Mouse (Mus musculus) gastrocnemius, postnatal 4 days (tissue): ENCODE measurements at regions not wholly inside any gene's neighbourhood (a gene's known extent, or its start where the extent isn't known, plus 50 kb on each side); places are given as distances from the start of the nearest gene placed in this dataset.
"Not testable (repeated sequence)": the region's sequence is repeated elsewhere in the genome, so short reads cannot be mapped to it uniquely, and the experiment has no call there.

ENCODE experiments used
- DNase-seq, 2 experiments: peaks; one replicate each; pipeline ENCODE4 v3.0.0; 2021 to 2022; ENCODE audit warnings: low spot score in 2 of 2, mixed read lengths in 2 of 2

DNA sequence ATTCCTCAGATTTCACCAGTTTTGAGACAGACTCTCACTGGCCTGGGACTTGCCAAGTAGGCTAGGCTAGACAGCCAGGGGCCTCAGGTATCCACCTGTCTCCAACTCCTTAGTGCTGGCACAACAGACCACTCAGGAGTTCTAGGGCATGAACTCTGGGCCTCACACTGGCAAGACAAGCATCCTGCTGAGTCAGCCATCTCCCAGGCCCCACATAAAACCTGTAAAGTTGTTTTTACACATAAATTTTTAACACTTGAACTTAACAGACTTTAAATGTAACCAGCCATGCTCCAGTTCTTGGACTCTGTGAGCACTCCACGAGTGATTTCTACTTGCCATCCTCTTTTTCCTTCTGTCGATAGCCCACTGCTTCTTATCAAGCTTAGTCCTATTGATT lies 205.5 kb upstream of the Hs6st1 start:
- no peak for DNase-seq

DNA sequence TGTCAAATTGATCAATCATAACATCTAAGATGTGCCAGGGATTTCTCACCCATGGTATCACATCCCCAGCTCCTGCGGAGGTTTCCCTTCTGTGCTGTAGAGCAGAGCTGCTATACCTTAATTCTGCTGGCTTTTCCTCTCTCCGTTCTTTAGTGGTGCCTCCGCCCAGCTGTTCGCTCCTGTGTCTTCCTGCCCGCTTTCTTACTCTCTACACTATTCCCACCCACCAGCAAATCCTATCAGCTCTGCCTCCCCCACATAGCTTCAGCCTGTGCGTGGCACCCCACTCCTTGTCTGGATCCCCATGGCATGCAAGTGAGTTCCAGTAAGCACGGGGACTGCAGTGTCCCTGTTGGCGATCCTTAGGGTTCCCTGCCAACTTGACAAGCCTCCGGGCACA lies 204.0 kb upstream of the Hs6st1 start:
- DNase-seq: no peak

DNA sequence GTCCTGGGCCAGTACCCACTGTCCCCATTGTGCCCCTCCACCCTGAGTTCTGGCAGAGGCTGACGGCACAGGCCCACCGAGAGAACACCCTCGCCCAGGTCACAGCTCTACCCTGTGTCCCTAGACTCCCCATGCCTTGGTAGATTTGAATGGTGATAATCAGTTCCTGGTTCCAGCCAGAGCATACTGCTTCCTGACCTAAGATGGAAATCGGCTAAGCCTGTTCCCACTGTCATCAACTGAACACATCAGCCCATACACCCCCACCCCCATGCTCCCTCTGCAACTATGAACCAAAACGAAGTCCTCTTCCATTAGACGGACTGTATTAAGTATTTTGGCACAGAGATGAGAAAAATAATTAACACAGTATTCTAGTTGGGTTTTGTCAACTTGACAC lies 202.9 kb upstream of the Hs6st1 start:
- DNase-seq: no peak

DNA sequence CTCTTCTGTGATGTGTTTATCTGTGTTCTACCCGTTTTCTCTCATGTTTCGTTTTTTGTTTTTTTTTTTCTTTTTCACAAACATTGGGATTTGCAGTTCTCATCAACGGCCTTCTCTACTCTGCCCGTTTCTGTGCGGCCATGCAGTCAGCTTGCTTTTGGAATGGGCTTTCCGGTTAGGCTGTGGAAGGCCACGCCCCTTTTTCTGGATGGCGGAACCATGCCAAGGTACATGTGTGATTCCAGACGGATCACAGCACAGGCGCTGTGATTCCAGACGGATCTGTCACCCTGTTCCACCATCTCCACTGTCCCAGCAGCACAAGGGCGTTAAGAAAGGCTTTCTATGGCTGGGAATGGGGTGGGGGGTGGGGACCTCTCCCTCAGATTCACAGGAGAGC lies 201.6 kb upstream of the Hs6st1 start:
- no peak for DNase-seq

DNA sequence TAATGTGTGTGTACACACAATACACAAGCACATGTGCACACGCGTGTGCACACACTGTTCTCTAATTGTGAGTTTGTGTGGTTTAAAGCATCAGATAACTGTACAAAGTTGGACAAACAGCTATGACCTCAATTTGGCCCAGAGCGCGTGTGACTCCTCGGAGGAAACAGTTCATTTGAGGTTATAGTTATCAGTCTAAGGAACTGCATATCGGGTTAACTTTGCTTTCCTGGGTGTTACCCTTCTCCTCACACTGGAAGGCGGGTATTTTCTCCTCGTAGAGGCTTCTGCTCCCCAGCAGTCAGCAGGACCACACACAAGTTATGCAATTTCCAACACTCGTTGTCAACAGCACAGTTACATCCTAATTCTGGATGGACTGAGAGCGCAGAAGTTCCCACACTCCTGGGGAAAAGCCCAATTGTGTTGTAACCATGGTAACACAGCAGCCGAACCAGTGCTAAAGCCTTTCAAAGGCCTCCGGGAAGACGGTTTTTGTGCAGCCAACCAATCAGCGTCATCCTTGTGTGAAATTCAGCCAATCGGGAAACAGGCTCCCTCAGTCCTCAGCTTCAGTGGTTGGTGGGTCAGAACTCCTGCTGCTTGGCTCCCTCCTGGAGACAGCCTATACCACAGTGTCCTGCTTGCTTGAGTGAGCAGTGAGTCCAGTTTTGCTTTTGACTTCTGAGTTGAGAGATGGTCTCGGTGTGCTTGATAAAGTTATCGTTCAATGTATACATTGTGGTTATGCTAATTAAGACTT lies 198.6 kb upstream of the Hs6st1 start:
- DNase-seq: peak; percentile 38 to 62

DNA sequence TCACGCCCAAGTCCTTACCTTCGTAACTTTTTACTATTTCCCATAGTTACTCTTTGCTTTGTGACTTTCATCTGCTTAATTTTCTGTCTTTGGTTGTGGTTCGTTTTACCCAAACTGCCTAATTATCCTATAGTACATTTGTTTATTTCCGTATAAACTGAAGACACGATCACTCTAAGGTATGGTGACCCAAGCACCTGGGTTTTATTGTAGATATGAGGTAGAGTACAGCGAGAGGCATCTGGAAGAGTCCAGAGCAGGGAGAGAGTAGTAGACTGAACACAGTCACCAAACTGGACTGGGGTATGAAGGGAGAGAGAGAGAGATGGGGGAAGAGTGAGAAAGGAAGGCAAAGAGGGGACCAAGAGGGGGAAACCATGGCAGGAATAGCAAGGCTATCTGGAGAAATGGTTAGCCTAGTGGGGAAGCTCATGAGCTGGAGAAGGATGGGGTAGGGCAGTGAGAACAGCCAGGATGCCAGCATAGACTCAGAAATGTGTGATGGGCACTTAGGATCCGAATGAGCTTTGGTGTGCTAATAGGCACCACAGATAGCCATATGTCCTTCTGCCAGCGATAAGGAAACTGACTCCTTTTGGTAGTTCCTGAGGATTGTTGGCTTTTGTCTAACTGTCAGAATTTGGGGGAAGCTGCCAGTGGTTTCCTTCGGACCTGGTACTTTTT lies 197.9 kb upstream of the Hs6st1 start:
- no peak for DNase-seq

DNA sequence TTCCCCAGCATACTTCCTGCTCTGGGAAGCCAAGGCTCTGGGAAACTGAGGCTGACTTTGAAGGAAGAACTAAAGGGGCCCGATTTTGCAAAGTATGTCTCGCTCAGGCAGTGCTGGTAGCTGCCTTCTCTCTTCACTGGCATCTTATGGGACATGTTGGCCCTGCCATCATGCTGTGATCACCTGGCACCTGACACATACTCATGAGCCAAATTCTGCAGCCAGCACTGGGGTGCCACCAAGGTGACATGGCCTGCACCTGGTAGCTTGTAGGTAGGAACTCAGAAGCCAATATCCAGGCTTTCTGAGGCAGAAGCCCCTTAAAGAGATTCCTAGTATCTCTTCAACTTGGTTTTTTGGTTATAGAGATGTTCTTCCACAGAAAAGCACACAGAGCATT lies 195.2 kb upstream of the Hs6st1 start:
- DNase-seq: no peak

DNA sequence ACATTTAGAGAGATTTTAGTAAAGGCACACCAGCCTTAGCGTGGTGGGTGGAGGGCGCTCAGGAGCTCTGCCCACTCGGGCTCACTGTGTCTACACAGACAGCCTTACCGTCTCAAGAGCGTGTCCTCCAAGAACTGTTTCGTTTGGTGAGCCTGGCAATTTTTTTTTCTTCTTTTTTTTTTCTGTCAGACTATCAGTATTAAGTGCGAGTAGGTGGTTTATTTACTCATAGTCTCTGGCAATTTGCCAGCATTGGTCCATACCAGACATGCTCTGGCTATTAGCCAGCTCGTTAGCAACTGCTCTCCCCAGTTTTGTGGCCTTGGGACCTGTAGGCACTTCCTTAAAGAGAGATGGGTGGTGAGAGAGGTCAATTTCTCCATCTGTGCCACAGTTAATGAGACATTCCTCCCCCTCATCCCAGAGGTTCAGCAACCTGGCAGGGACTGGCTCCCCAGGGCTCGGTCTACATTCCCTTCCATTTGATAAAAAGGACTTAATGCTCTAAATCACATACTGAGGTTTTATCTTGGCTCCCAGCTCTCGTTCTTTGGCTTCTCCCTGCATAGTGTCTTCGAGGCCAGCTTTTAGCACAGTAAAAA lies 192.9 kb upstream of the Hs6st1 start:
- DNase-seq: peak in 1 of 2 experiments; percentile 40

DNA sequence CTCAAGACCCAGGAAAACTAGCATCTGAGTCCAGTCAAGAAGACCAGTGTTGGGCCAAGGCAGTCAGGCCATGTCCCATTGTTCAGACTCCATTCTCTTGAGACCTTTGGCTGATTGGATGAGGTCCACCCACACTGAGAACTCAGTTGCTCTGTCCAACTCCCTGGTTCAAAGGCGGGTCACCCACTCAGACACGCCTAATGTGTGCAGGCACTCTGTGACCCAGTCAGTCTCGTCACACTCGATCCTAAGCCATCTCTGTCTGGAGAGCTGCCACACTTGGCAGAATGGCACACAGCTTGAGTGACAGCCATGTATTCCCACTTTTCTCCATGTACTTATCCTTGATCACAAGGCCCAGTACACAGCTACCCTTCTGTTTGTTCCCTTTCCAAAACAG lies 189.8 kb upstream of the Hs6st1 start:
- no peak for DNase-seq

DNA sequence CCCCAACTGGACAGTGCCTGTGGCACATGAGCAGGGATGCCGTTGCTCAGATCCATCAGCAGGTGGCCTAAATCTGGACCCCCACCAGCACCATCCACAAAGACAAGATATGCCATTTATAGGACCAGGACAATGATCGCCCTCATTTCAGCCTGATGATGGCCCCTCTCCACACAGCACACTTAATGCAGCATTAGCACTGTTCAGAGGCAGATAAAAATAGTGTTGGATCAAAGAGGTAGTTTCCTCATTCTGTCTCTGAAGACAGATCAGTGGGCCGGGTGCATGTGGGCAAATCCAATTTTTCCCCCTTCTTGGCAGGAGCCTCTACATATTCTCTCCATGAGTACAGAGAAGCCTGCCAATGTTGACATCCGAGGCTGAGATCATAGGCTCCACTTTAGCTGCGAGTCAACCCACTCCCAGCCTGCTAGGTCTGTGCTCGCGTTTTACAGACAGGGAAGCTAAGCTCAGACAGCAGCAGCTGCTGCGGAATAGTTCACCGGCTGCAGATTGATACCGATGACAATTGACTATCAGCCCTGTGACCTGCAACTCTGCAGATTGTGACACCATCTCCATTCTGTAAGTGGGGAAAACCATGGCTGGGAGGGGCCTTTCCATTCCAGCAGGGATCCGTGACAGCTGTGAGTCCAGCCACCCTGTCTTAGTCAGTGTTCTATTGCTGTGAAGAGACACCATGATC lies 188.7 kb upstream of the Hs6st1 start:
- DNase-seq: peak in 1 of 2 experiments; percentile 62

DNA sequence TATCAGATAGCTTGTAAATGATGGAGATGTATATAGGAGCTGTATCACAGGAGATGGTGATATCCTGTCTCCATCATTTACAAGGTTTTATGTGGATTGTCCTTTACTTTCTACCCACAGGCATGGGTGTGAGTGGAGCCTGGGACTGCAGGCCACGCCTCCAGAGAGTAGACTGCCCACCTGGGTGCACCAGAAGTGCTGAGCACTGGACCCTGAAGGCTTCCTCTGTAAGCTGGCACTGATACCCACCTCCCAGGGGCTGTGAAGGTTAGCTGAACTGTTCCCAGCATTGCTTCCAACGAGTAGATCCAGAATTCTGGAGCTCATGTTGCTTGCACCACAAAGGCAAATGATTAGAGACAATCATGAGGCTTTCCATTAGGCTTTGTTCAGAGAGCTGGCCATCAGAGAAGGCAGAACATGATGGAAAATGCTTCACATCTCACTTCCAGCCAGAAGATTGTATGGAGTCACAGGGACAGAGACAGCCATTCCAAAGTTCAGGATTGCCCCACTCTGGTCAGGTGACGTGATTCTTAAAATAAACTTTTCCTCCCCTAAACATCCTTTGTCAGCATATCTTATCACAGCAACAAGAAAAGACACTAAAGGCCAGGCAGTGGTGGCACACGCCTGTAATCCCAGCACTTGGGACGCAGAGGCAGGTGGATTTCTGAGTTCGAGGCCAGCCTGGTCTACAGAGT lies 187.5 kb upstream of the Hs6st1 start:
- DNase-seq: no peak

DNA sequence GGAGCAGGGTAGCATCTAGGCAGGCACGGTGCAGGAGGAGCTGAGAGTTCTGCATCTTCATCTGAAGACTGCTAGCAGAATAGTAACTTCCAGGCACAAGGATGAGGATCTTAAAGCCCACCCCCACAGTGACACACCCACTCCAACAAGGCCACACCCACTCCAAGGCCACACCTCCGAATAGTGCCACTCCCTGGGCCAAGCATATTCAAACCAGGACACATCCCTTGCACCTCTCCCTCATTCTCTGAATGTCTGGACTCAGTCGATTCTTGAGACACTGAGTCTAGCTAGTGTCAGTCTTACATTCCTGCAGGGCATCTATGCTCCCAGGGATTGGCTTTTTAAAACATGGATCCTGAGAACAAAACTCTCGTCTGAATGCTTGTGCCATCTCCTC lies 186.7 kb upstream of the Hs6st1 start:
- no peak for DNase-seq

DNA sequence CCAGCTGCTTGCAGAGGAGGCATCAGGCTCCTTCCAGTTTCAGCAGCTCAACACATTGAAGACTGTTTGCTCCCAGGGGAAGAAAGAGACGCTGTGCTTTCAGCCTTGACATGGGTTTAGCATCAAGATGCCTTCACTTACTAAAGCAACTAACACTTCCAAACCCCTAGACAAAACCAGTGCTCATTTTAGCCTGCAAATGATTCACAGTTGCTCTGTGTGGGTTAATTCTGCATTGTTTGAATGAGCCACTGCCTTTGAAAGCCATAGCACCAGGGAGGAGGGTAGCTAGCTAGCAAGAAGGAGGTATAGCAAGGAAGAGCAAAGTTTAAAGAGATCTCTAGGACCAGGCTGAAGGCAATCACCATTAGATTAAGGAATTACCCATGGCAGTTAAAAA lies 186.1 kb upstream of the Hs6st1 start:
- DNase-seq: no peak

DNA sequence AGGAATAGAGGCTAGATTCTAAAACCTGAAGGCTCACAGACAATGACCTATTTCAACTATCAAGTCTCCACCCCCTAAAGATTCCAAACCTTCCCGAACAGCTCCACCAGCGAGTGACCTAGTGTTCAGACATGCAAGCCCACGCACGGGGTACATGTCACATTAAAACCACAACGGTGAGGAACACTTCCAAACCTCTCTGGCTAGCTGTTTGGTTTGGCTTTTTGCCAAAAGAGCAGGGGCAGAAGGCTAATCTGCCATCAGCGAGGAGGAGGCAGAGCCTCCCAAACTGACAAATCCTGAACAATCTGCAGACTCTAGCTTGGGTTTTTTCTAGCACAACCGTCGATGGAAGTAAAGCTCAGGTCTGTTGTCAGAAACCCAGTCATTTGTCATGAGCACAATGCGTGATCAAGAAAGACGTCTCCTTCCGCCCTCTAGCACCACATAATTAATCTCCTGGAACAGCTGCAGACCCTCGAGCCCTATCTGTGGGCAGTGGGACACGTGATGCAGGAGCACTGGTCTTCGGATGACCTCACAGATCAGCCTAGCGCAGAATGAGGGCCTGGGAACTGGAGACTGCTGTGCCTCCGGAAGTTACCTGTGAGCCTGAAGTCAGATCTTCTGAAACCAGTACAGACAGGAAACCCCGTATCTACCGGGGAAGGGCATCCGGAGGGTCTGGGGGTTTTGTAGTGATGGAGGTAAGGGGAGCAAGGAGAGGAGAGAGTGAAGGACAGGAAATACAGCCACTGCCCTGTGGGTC lies 178.3 kb upstream of the Hs6st1 start:
- no peak for DNase-seq

DNA sequence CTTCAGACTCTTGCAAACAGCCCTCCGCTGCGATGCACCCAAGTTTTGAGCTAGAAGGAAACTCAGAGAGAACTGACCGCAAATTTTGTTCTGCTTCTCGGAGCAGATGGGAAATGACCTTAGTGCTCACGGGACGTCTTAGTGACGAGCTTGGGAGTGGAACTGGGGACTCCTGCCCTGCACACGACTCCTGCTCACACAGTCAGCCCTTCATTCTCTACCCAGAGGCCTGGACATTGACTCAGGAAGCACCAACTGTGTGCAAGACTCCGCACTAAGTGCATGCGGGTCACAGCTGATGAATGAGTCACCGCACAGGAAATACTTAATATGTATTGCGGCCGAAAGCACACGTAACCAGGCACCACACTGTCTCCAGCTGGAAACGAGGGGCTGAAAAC lies 177.7 kb upstream of the Hs6st1 start:
- no peak for DNase-seq

DNA sequence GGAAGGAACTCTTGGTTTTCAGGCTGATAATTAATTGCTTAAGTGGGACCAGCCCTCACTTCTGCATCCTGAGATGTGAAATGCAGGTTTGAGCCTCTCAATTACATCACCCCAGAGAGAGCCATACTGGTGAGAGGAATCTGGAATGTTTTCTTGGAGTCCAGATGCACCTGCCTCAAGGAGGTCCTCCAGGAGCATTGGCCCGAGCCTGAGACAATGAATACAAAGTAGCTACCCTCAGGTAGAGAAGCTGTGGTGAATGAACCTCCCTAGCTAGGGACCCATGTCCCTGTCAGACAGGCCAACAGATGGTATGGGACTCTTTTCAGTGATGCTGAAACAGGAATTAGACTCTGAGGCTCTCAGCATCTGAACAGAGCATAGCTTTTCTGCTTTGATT lies 168.7 kb upstream of the Hs6st1 start:
- no peak for DNase-seq

DNA sequence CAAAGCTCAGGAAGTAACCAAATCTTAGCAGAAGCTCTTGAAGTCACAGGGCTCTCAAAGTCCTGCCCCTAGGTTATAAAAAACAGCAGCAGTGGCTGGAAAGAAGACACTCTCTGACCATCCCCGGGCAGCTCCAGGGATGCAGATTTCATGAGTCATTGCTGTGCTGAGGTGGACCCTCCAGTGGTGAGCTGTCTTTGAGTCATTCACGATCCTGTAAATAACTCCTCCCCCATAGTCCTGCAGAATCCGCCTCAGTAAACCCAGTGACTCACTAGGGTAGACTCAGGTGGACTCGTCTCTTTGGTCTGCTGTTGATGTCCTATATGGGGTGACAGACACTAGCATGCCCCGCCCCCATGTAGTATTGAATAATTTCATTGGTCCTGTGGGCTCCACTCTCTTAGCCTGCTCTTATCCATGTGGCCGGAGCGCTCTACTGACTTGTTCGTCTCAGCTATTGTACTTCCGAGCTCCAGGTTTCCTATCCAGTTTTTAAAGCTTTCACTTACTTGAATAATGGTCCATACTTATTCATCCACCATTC lies 164.1 kb upstream of the Hs6st1 start:
- DNase-seq: no peak

DNA sequence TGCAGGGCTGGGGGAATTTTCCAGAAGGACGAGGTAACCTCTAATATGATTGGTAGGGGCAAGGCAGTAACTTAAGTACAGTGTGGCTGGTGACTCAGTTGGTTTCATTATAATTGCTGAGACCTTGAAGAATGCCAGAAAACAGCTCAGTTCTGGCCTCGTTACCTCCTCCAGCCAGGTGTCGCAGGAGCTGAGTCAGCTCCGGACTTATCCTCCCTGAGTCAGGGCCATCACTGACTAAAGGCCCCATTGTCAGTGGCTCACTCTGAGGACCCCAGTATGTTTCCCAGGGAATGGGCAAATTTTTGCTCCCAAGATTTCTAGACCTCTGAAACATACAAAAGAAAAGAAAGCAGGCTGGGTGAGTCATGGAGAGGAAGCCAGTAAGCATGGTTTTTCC lies 154.6 kb upstream of the Hs6st1 start:
- no peak for DNase-seq

DNA sequence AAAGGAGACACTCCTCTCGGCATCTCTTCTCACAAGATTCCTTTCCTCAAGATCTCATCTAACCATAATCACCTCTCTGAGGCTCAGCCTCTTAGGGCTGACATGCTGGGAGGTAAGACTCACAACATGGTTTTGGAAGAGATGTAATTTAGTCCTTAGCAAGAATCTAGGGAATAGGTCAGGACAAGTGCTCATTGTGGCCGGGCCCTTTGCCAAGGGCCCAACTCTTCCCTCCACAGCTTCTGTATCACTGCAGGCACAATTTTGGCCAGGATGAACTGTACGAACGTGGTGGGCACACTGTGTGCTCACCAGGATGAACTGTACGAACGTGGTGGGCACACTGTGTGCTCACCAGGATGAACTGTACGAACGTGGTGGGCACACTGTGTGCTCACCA lies 154.0 kb upstream of the Hs6st1 start:
- not testable (repeated sequence) for DNase-seq

DNA sequence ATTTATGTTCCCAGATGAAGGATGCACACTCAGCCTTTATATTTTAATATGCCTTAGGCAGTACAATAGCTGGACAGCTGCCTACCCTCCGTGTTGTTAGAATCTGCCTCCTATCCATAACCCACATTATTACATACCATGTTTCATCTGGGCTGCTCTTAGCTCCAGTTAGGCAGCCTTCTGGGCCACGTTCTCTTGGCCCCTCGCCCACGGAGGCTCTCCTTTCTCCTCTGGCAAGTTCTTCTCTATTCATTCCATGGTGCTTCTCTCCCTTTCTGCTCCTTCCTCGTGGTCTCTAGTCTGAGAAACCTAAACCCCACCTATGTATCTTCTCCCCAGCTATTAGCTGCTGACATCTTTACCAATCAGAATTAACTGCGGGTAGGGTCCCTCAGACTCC lies 152.7 kb upstream of the Hs6st1 start:
- DNase-seq: no peak
